Mouse (Mus musculus): Measurements from ENCODE around the gene Nfib. TPM values are rescaled to one million over a fixed set of nuclear protein-coding genes. Genes with fewer than 3 reads are reported as not detected.

Nfib gene
- total and polyA plus RNA-seq, 3 experiments: not detected

DNA sequence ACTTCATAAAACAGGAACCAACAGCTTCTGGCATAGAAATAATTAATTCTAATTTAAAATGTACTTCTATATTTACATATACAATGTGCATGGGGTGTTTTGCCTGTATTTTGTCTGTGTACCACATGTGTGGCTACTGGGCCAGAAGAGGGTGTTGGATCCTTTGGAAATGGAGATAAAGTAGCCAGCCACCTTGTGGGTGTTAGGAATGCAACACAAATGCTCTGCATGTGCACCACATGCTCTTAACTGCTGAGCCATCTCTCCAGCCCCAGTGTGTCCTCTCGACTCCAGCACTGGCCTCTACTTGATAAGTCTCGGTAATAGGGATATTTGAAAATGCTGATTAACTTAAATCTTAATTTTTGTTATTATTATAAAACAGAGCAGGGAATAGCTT, 418.6 kb downstream of the Nfib start:
- Histone ChIP-seq H3K27ac (ENCODE audit: control insufficient read depth, low read depth, low read length) (no peak overlapping the region), H3K4me1 (ENCODE audit: control insufficient read depth in 1 of 2, insufficient read depth in 2 of 2, low read length in 2 of 2) (no peaks in the 10 kb centered on the region)
- TF ChIP-seq E2F4 (IDR thresholded peaks at IDR 0.05; ENCODE audit: borderline replicate concordance, low read depth, low read length) (no peak), TBP (IDR thresholded peaks at IDR 0.05; ENCODE audit: low read depth, low read length) (no peak), NRF1 (IDR thresholded peaks at IDR 0.05; ENCODE audit: insufficient read depth, low read depth, low read length, poor library complexity, severe bottlenecking) (no peak), SMC3 (IDR thresholded peaks at IDR 0.05; ENCODE audit: low read depth, low read length) (no peak), POLR2A (IDR thresholded peaks at IDR 0.05; ENCODE audit: control insufficient read depth in 1 of 2, insufficient read depth in 1 of 2, low read depth in 1 of 2, low read length in 2 of 2, poor library complexity in 1 of 2) (no peak), RAD21 (IDR thresholded peaks at IDR 0.05; ENCODE audit: low read depth, low read length) (no peak), RCOR1 (IDR thresholded peaks at IDR 0.05; ENCODE audit: low read depth, low read length) (no peak), HCFC1 (IDR thresholded peaks at IDR 0.05; ENCODE audit: low read depth, low read length) (no peak), ZNF384 (IDR thresholded peaks at IDR 0.05; ENCODE audit: low read depth, low read length) (no peak), BHLHE40 (IDR thresholded peaks at IDR 0.05; ENCODE audit: borderline replicate concordance, low read depth, low read length) (no peak), ELF1 (IDR thresholded peaks at IDR 0.05; ENCODE audit: low read depth, low read length) (no peak), MAX (IDR thresholded peaks at IDR 0.05; ENCODE audit: low read length) (no peak), POLR2AphosphoS5 (IDR thresholded peaks at IDR 0.05; ENCODE audit: borderline replicate concordance, low read depth, low read length) (no peak), MEF2A (IDR thresholded peaks at IDR 0.05; ENCODE audit: extremely low read depth, insufficient replicate concordance, low read depth, low read length, poor library complexity, severe bottlenecking) (no peak), USF1 (IDR thresholded peaks at IDR 0.05; ENCODE audit: low read depth, low read length) (no peak), GABPA (IDR thresholded peaks at IDR 0.05; ENCODE audit: low read depth, low read length) (no peak), MAFK (IDR thresholded peaks at IDR 0.05; ENCODE audit: borderline replicate concordance, low read depth, low read length) (no peak)

DNA sequence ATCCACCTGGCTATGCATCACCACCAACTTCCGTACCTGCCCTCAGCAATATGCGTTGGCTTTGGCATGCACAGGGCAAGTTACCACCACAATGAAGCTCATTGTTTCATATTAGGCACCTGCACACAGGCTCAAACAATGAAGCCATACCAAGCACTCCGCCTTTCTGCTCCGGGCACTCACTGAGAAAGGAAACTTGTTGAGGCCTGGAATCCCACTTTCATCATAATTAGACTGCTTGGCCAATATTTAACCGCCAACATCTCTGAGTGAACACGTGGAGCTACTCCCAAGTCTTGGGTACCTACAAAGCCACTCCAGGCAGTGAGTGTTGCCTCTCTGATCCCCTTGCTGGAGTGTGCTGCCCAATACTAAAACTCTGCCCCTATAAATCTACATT, 422.0 kb downstream of the Nfib start:
- Histone ChIP-seq H3K4me3 (ENCODE audit: control insufficient read depth in 1 of 2, insufficient read depth in 1 of 2, low read depth in 2 of 2, low read length in 2 of 2) (no peak overlapping the region), H3K27ac (ENCODE audit: control insufficient read depth, low read depth, low read length) (no peak overlapping the region), H3K9ac (ENCODE audit: control insufficient read depth, low read depth, low read length, poor library complexity, severe bottlenecking) (no peak overlapping the region), H3K79me2 (ENCODE audit: control insufficient read depth, insufficient read depth, low read length, poor library complexity) (no peaks in the 10 kb centered on the region), H3K36me3 (ENCODE audit: control insufficient read depth in 1 of 2, insufficient read depth in 2 of 2, low read length in 2 of 2) (no peaks in the 10 kb centered on the region), H3K9me3 (replicated peaks; ENCODE audit: insufficient read depth, low read length) (no peaks in the 10 kb centered on the region), H3K4me1 (ENCODE audit: control insufficient read depth in 1 of 2, insufficient read depth in 2 of 2, low read length in 2 of 2) (no peaks in the 10 kb centered on the region), H3K27me3 (ENCODE audit: control insufficient read depth in 1 of 2, insufficient read depth in 2 of 2, low read length in 2 of 2) (no peaks in the 10 kb centered on the region)
- TF ChIP-seq TCF12 (IDR thresholded peaks at IDR 0.05; ENCODE audit: low read depth, low read length) (no peak), UBTF (IDR thresholded peaks at IDR 0.05; ENCODE audit: borderline replicate concordance, insufficient read depth, low read depth, low read length) (no peak), RAD21 (IDR thresholded peaks at IDR 0.05; ENCODE audit: low read depth, low read length) (no peak), CHD2 (IDR thresholded peaks at IDR 0.05; ENCODE audit: low read length) (no peak), POLR2AphosphoS5 (IDR thresholded peaks at IDR 0.05; ENCODE audit: borderline replicate concordance, low read depth, low read length) (no peak), NRF1 (IDR thresholded peaks at IDR 0.05; ENCODE audit: insufficient read depth, low read depth, low read length, poor library complexity, severe bottlenecking) (no peak), USF1 (IDR thresholded peaks at IDR 0.05; ENCODE audit: low read depth, low read length) (no peak), MYB (IDR thresholded peaks at IDR 0.05; ENCODE audit: low read depth, low read length) (no peak), EP300 (IDR thresholded peaks at IDR 0.05; ENCODE audit: low read depth in 1 of 2, low read length in 2 of 2) (no peak), KAT2A (conservative IDR thresholded peaks at IDR 0.05; ENCODE audit: low read depth, low read length) (no peak), TAL1 (IDR thresholded peaks at IDR 0.05; ENCODE audit: low read length) (no peak), TBP (IDR thresholded peaks at IDR 0.05; ENCODE audit: low read depth, low read length) (no peak), RCOR1 (IDR thresholded peaks at IDR 0.05; ENCODE audit: low read depth, low read length) (no peak), JUND (IDR thresholded peaks at IDR 0.05; ENCODE audit: low read depth, low read length) (no peak), CTCF (IDR thresholded peaks at IDR 0.05 in 2 of 3, conservative IDR thresholded peaks at IDR 0.05 in 1 of 3; ENCODE audit: control insufficient read depth in 1 of 3, insufficient read depth in 1 of 3, low read depth in 2 of 3, low read length in 3 of 3, poor library complexity in 1 of 3, severe bottlenecking in 1 of 3) (no peak)
- DNase-seq (ENCODE audit: low read depth, low spot score): no peak

More for the DNA sequence above, 418.6 kb downstream of the Nfib start:
- H3K4me3 ChIP-seq (ENCODE audit: control insufficient read depth in 1 of 2, insufficient read depth in 1 of 2, low read depth in 2 of 2, low read length in 2 of 2): no peak overlapping the region
- no peak for DNase-seq (ENCODE audit: low read depth, low spot score)
- no peaks in the 10 kb centered on the region for H3K79me2 ChIP-seq (ENCODE audit: control insufficient read depth, insufficient read depth, low read length, poor library complexity)
- no peaks in the 10 kb centered on the region for H3K27me3 ChIP-seq (ENCODE audit: control insufficient read depth in 1 of 2, insufficient read depth in 2 of 2, low read length in 2 of 2)
- no peaks in the 10 kb centered on the region for H3K36me3 ChIP-seq (ENCODE audit: control insufficient read depth in 1 of 2, insufficient read depth in 2 of 2, low read length in 2 of 2)
- no peaks in the 10 kb centered on the region for H3K9me3 ChIP-seq (replicated peaks; ENCODE audit: insufficient read depth, low read length)
- H3K9ac ChIP-seq (ENCODE audit: control insufficient read depth, low read depth, low read length, poor library complexity, severe bottlenecking): no peak overlapping the region
